Mouse (Mus musculus): ENCODE measurements around the gene Mospd2.

The Mospd2 gene

GRCm38 (mm10) chrX:164980193-164980775, at the start of gene Mospd2, which contains the start of gene Fancb:
Gene Mospd2 (minus strand): TSS chrX:164980375.
Gene Fancb (plus strand): TSS chrX:164980592.
- DNase-seq (ENCODE audit: low spot score in 2 of 2): peak; percentile 85 to 89

- no peak for DNase-seq (ENCODE audit: low spot score in 2 of 2)
Measured at GRCm38 (mm10) chrX:165004779-165005324, 24.7 kb upstream of the Mospd2 start, which contains the start of gene Gm17604. Gene Gm17604 (minus strand): TSS chrX:165004829.

- no peak for DNase-seq (ENCODE audit: low spot score in 2 of 2)
Measured at GRCm38 (mm10) chrX:165003141-165003540, 23.0 kb upstream of the Mospd2 start.

GRCm38 (mm10) chrX:164978866-164979265, 1.3 kb downstream of the Mospd2 start:
- DNase-seq (ENCODE audit: low spot score in 2 of 2): no peak

- DNase-seq (ENCODE audit: low spot score in 2 of 2): no peak
Measured at GRCm38 (mm10) chrX:164971206-164971605, 9.0 kb downstream of the Mospd2 start.

- no peak for DNase-seq (ENCODE audit: low spot score in 2 of 2)
Measured at GRCm38 (mm10) chrX:164965750-164966448, 14.3 kb downstream of the Mospd2 start.

- no peak for DNase-seq (ENCODE audit: low spot score in 2 of 2)
Measured at GRCm38 (mm10) chrX:164952601-164953375, 27.4 kb downstream of the Mospd2 start.

GRCm38 (mm10) chrX:164951858-164952576, 28.2 kb downstream of the Mospd2 start:
- DNase-seq (ENCODE audit: low spot score in 2 of 2): no peak

- DNase-seq (ENCODE audit: low spot score in 2 of 2): no peak
Measured at GRCm38 (mm10) chrX:164941540-164941939, 38.6 kb downstream of the Mospd2 start.

- DNase-seq (ENCODE audit: low spot score in 2 of 2): no peak
Measured at GRCm38 (mm10) chrX:164912993-164913392, 67.2 kb downstream of the Mospd2 start.

GRCm38 (mm10) chrX:164912186-164912585, 68.0 kb downstream of the Mospd2 start:
- DNase-seq (ENCODE audit: low spot score in 2 of 2): no peak

- DNase-seq (ENCODE audit: low spot score in 2 of 2): no peak
Measured at GRCm38 (mm10) chrX:164901847-164902246, 78.3 kb downstream of the Mospd2 start.

GRCm38 (mm10) chrX:164899805-164900204, 80.4 kb downstream of the Mospd2 start:
- DNase-seq (ENCODE audit: low spot score in 2 of 2): no peak

GRCm38 (mm10) chrX:164886260-164886659, 93.9 kb downstream of the Mospd2 start:
- no peak for DNase-seq (ENCODE audit: low spot score in 2 of 2)
